Mouse (Mus musculus): ENCODE measurements around the gene Ttll12. TPM values are rescaled to one million over a fixed set of nuclear protein-coding genes. Genes with fewer than 3 reads are reported as not detected.

Gene Ttll12
- polyA plus RNA-seq (2012; rRNA removed): 49.8 and 56.6 TPM in 2 replicates

- TF ChIP-seq CTCF (IDR thresholded peaks at IDR 0.05; ENCODE audit: borderline replicate concordance, extremely low read depth, insufficient read depth, insufficient read length) (0 out of 2 replicates have a peak, but pooled peaks have one; percentile 11), POLR2A (IDR thresholded peaks at IDR 0.05; ENCODE audit: borderline replicate concordance, extremely low read depth, insufficient read depth, insufficient read length, poor library complexity, severe bottlenecking) (peak; percentile 71)
- peak; percentile 99 for DNase-seq (ENCODE audit: low read depth)
Observed at GRCm38 (mm10) chr15:83594513-83595363, at the start of gene Ttll12. TSS of gene Ttll12 (minus strand) at chr15:83595157.

- DNase-seq (ENCODE audit: low read depth): no peak
- TF ChIP-seq POLR2A (IDR thresholded peaks at IDR 0.05; ENCODE audit: borderline replicate concordance, extremely low read depth, insufficient read depth, insufficient read length, poor library complexity, severe bottlenecking) (no peak), CTCF (IDR thresholded peaks at IDR 0.05; ENCODE audit: borderline replicate concordance, extremely low read depth, insufficient read depth, insufficient read length) (no peak)
Observed at GRCm38 (mm10) chr15:83642518-83642917, 47.6 kb upstream of the Ttll12 start.

GRCm38 (mm10) chr15:83640208-83640607 is 45.3 kb upstream of the Ttll12 start:
- DNase-seq (ENCODE audit: low read depth): no peak
- TF ChIP-seq CTCF (IDR thresholded peaks at IDR 0.05; ENCODE audit: borderline replicate concordance, extremely low read depth, insufficient read depth, insufficient read length) (no peak), POLR2A (IDR thresholded peaks at IDR 0.05; ENCODE audit: borderline replicate concordance, extremely low read depth, insufficient read depth, insufficient read length, poor library complexity, severe bottlenecking) (no peak)

DNA sequence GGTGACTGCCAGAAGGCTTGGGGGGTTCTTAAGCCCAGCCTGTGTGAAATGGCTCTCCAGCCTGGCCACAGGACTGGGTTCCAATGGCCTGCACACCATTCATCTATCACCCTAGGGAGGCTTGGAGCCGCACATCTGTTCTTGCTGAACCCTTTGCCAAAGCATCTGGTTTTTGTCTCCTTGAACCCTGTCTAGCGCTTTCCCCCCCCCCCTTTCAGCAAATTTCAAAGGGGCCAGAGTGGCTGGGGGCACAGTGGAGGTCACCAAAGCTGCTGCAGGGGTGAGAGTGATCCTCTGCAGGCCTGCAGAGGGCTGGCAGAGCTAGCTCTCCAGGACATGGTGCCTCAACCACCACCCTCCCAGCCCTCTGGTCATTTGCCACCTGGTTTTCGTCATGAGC is 44.2 kb upstream of the Ttll12 start:
- TF ChIP-seq CTCF (IDR thresholded peaks at IDR 0.05; ENCODE audit: borderline replicate concordance, extremely low read depth, insufficient read depth, insufficient read length) (no peak), POLR2A (IDR thresholded peaks at IDR 0.05; ENCODE audit: borderline replicate concordance, extremely low read depth, insufficient read depth, insufficient read length, poor library complexity, severe bottlenecking) (no peak)
- no peak for DNase-seq (ENCODE audit: low read depth)

DNA sequence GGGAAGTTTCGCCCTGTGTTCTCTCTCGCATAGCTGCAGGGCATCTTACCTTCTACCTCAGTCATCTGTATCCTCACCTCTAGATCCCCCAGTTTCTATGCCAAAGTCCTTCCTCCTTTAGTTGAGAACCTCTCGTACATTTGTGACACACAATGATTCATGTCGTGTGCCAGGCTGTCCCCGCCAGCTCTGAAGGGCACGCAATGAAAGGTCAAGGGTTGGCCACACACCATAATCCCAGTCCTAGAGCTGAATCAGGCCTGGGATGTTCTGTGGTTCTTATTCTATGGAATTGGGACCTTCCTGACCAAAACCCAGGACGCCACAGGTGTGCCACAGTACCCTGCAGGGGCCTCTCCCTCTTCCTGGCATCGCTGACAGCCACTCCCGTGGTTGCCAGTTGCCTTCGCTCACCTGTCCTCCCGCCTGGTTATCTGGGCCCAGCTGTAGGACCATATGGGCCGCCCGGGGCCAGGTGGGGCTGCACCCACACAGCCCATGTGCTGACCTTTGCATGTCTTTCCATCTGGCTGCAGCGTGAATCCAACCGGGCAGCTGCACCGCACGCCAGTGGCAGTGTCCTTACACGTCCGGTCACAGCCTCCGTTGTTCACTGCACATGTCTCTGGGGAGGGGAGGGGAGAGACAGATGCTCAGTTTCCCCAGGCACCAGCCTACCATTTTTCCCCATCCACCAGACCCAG is 43.4 kb upstream of the Ttll12 start:
- TF ChIP-seq POLR2A (IDR thresholded peaks at IDR 0.05; ENCODE audit: borderline replicate concordance, extremely low read depth, insufficient read depth, insufficient read length, poor library complexity, severe bottlenecking): no peak
- TF ChIP-seq CTCF (IDR thresholded peaks at IDR 0.05; ENCODE audit: borderline replicate concordance, extremely low read depth, insufficient read depth, insufficient read length): no peak
- DNase-seq (ENCODE audit: low read depth): no peak

- no peak for TF ChIP-seq POLR2A (IDR thresholded peaks at IDR 0.05; ENCODE audit: borderline replicate concordance, extremely low read depth, insufficient read depth, insufficient read length, poor library complexity, severe bottlenecking)
- no peak for TF ChIP-seq CTCF (IDR thresholded peaks at IDR 0.05; ENCODE audit: borderline replicate concordance, extremely low read depth, insufficient read depth, insufficient read length)
- DNase-seq (ENCODE audit: low read depth): no peak
Observed at GRCm38 (mm10) chr15:83636759-83637158, 41.8 kb upstream of the Ttll12 start.

GRCm38 (mm10) chr15:83635251-83635650 is 40.3 kb upstream of the Ttll12 start:
- TF ChIP-seq POLR2A (IDR thresholded peaks at IDR 0.05; ENCODE audit: borderline replicate concordance, extremely low read depth, insufficient read depth, insufficient read length, poor library complexity, severe bottlenecking) (no peak), CTCF (IDR thresholded peaks at IDR 0.05; ENCODE audit: borderline replicate concordance, extremely low read depth, insufficient read depth, insufficient read length) (no peak)
- DNase-seq (ENCODE audit: low read depth): no peak

- no peak for TF ChIP-seq POLR2A (IDR thresholded peaks at IDR 0.05; ENCODE audit: borderline replicate concordance, extremely low read depth, insufficient read depth, insufficient read length, poor library complexity, severe bottlenecking)
- TF ChIP-seq CTCF (IDR thresholded peaks at IDR 0.05; ENCODE audit: borderline replicate concordance, extremely low read depth, insufficient read depth, insufficient read length): peak; percentile 73; the same call in 1 of the 2 replicates
Observed at GRCm38 (mm10) chr15:83634076-83634475, 39.1 kb upstream of the Ttll12 start.

GRCm38 (mm10) chr15:83631071-83631470 is 36.1 kb upstream of the Ttll12 start:
- TF ChIP-seq CTCF (IDR thresholded peaks at IDR 0.05; ENCODE audit: borderline replicate concordance, extremely low read depth, insufficient read depth, insufficient read length) (no peak), POLR2A (IDR thresholded peaks at IDR 0.05; ENCODE audit: borderline replicate concordance, extremely low read depth, insufficient read depth, insufficient read length, poor library complexity, severe bottlenecking) (no peak)
- no peak for DNase-seq (ENCODE audit: low read depth)

More at GRCm38 (mm10) chr15:83634076-83634475, 39.1 kb upstream of the Ttll12 start:
- peak; percentile 54 for DNase-seq (ENCODE audit: low read depth)

DNA sequence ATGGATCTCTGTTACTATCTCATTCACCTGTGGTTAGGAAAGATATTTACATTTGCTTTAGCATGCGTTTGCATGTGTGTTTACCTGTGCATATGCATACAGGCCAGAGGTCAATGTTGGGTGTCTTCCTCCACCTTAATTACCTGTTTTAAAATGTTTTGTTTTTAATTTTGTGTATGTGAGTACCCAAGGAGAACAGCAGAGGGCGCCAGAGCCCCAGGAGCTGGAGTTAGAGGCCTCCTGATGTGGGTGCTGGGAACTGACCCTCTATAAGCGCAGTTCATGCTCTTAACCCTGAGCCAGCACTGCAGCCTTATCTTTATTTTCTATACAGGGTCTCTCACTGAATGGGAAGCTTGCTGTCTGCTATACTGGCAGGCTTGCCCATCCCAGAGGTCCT is 34.8 kb upstream of the Ttll12 start:
- no peak for DNase-seq (ENCODE audit: low read depth)
- TF ChIP-seq CTCF (IDR thresholded peaks at IDR 0.05; ENCODE audit: borderline replicate concordance, extremely low read depth, insufficient read depth, insufficient read length) (peak; percentile 19; the same call in 1 of the 2 replicates), POLR2A (IDR thresholded peaks at IDR 0.05; ENCODE audit: borderline replicate concordance, extremely low read depth, insufficient read depth, insufficient read length, poor library complexity, severe bottlenecking) (no peak)

- no peak for TF ChIP-seq POLR2A (IDR thresholded peaks at IDR 0.05; ENCODE audit: borderline replicate concordance, extremely low read depth, insufficient read depth, insufficient read length, poor library complexity, severe bottlenecking)
- DNase-seq (ENCODE audit: low read depth): no peak
Observed at GRCm38 (mm10) chr15:83626142-83626645, 31.2 kb upstream of the Ttll12 start.
